Mouse (Mus musculus) heart, postnatal 10 days (tissue): Measurements from ENCODE around the gene Mycbp2. TPM values are rescaled to one million over a fixed set of nuclear protein-coding genes. Genes with fewer than 3 reads are reported as not detected.

Experiments
- DNase-seq, 2 experiments: peaks; one replicate each; pipeline ENCODE4 v3.0.0; 2021
- intact Hi-C: fragments of 180-260 bp; cut with DNase I; formaldehyde crosslinking; loops from one replicate; pipeline ENCODE4 v1.15.1; 2025
- total RNA-seq, 2 experiments: library from RNA; stranded (reverse); gene quantifications; 2 replicates each; pipeline ENCODE4 v1.2.3; 2021

The Mycbp2 gene
- total RNA-seq, result 10 to 100 TPM; 32.6 to 35.3 TPM

DNA sequence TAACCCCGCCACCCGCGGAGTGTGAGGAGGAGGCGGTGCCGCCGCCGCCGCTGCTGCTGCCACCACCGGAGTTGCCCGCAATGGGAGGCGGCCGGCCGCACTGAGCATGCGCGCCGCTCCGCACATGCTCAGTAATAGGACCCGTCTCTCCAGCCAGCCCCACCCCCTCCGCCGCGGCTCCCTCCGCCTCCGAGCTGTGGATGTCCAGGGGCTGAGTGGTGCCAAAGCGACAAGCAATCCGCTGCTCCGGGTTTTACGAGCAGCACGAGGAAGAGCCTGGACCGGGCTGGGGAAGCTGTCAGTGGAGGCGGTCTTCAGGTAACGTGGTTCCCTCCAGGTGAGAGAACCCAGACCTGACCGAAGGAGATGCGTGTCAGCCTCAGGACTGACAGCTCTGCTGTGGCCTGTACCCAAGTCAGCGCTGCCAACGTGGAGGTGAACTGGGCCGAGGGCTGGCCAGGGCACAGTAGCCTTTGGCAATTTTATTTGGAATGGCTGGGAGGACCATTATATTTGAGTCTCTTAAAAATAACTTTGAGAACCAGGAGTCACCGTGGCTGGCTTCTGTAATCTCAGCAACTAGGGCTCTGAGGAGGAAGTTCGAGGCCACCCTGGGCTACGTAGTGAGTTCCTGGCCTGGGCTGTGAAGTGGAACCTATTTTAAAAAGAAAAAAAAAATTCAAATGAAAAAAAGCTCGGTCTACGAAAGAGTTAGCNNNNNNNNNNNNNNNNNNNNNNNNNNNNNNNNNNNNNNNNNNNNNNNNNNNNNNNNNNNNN, at the start of gene Mycbp2:
Gene Mycbp2 (minus strand): TSS at position 86 of the 777 bp plus-strand sequence.
- DNase-seq, result peak; percentile 98 to 99
- intact Hi-C loops, result loop anchor here (5.0 kb wide), 1 partner anchor 250 kb away; the partner anchor contains the start of gene Fbxl3

DNA sequence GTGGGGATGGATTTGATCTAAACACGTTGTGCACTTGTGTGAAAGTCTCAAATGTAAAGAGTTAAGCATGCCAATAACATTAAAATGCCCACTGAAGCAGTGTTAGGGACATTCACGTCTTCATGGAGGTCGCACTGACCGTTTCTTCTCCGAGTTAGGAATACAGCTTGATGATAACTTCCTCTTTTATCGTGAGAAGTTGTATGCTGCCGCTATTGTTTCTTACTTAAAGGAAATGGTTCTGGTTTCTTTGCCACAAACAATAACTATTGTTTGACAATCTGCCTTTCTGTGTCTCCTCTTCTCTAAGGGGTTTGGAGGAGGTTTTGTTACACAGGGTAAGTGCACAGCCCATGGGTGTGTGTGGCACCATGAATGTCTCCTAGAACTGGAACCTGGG, 45.8 kb upstream of the Mycbp2 start:
- DNase-seq, result no peak
- intact Hi-C loops, result no loop called here

DNA sequence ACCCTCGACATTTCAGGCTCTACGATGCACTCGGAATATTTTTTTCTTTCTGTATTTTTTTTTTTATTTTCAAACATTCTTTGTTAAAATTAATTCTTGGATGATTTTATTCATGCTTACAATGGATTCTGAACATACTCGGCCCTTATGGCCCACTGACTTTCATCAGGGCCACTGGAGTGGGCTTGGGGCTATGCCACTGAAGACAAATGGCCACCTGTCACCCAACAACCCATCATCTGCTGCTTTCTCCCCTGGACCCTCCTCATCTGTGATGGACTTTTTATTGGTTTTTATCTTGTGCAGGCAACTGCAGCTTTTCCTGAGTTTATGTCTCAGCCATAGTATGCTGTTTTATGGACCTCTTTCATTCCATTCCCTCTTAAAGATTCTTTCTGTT, 40.8 kb upstream of the Mycbp2 start:
- intact Hi-C loops, result no loop called here
- no peak for DNase-seq

DNA sequence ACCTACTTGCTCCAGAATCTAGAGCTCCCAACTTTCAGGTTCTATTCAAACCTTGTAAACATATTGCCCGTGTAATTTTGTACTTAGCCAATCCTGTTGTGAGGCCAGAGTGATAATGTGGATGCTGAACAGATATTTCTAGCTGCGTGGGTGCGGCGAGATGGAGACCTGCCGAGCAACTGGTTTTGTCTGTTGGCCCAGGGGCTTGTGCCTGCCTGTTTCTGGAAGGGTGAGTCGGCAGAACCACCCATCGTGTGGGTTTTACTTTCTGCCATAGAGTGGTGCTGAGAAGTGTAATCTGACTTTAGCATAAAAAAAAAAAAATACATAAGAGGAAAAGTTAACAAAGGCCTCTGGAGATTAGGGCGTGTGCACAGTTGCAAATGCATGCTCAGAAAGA, 40.3 kb upstream of the Mycbp2 start:
- DNase-seq, result no peak
- intact Hi-C loops, result no loop called here

GRCm38 (mm10) chr14:103385084-103385610, 38.5 kb upstream of the Mycbp2 start:
- no peak for DNase-seq
- intact Hi-C loops, result no loop called here

- DNase-seq, result no peak
- intact Hi-C loops, result no loop called here
Observed at GRCm38 (mm10) chr14:103378703-103379102, 32.1 kb upstream of the Mycbp2 start.

- intact Hi-C loops, result no loop called here
- no peak for DNase-seq
Observed at GRCm38 (mm10) chr14:103376765-103377164, 30.2 kb upstream of the Mycbp2 start.

- no peak for DNase-seq
- intact Hi-C loops, result no loop called here
Observed at GRCm38 (mm10) chr14:103375523-103375922, 28.9 kb upstream of the Mycbp2 start.

GRCm38 (mm10) chr14:103363199-103363598, 16.6 kb upstream of the Mycbp2 start:
- intact Hi-C loops, result no loop called here
- DNase-seq, result no peak

DNA sequence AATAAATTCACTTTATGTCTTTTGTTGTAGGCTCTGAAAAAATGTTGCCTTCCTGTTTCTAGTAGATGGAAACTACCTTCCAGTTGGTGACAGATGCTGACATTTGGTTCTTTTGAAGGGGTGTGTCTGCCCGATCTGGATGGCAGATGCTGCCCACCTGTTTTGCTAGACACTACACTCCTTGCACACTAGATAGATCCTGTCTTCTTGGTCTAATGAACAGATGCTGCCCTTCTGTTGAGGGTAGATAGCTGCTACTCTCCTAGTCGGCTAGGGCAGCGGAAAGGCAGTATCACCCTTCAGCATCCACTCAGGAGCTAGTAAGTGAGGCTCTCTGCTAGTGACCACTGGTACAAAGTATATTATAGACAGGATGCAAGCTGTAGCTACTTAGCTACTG, 9.5 kb upstream of the Mycbp2 start:
- no peak for DNase-seq
- intact Hi-C loops, result no loop called here

DNA sequence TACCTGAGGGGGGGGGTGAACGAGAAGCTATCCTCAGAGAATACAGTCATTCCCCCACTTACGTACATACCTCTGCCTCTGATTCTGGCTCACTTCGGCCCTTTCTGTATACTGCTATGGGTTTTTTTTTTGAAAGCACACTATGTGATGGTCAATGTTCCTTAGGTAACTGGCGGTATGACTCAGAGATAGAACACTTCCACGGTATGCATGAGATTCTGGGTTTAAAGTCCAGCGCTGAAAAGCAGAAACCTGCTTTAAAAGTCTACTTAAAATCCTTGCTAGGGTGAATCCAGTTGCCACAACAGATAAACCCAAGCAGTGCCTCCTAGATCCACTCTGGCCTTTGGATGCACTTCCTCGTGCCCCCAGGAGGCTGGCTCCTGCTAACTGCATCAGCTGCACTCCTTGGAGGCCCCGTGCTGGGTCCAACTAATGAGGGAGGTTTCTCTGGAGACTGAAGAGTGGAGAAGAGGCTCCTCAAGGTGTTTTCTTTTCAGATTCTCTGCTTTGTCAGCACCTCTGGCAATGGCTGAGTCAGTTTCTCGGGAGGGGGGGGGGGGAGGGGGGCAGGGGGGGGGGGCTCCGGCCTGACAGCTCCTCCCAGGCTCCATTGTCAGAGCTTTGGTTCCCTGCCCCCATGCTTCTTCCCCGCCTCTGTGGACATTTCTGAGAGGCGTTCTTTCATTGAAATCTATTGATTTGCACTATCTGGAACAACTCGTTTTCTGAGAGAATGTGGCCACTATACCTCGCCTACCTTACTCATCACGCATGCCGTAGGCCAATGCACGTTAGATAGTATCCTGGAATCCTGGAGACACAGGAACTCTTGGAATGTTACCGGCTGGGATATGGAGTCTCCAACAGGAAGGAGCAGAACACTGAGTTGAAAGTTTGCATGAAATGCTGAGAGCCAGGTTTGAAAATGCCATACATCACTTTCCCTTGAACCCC, 8.1 kb upstream of the Mycbp2 start:
- intact Hi-C loops, result no loop called here

GRCm38 (mm10) chr14:103345858-103346728, 521 bp downstream of the Mycbp2 start:
- intact Hi-C loops, result loop anchor here (5.0 kb wide), 1 partner anchor 249 kb away; the partner anchor contains the start of gene Fbxl3
- DNase-seq, result peak; percentile 29 to 67

More for the DNA sequence above, 8.1 kb upstream of the Mycbp2 start:
- no peak for DNase-seq

DNA sequence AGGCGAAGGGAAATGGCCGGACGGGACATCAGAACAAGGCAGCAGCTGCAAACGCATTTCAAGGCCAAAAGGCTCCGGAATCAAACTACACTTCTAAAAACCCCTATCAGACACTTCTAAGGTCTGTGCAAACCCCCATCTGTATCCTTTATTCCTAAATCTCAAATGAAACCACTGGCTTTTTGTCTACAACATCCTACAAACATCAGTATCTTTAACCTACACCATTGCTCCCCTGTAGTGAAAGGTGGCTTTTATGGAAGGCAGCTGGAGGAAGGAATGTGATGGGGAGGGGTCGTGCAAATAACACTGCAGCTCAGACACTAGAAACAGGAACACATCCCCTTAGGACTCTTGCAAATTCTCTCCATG, 1.1 kb downstream of the Mycbp2 start:
- peak; percentile 16 to 20 for DNase-seq
- intact Hi-C loops, result loop anchor here (5.0 kb wide), 1 partner anchor 248 kb away; the partner anchor contains the start of gene Fbxl3

DNA sequence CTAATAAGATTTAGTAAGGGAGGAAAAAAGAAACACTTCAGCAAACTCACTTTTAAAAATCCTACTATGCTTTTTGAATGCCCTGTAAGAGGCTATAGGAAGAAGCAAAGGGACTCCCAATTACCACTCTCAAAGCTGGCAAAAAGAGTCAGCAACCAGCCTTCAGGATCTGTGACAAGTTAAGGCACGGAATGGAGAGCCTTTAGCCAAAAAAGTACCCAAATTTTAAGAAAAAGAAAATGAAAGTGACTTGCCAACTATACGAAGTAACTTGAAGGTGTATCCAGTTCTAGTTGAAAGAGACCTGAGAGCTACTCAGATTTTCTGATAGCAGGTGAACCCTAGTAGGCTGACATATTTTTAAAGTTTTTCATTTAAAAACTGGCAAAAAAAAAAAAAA, 1.6 kb downstream of the Mycbp2 start:
- DNase-seq, result no peak
- intact Hi-C loops, result loop anchor here (5.0 kb wide), 1 partner anchor 248 kb away; the partner anchor contains the start of gene Fbxl3

- DNase-seq, result no peak
- intact Hi-C loops, result no loop called here
Observed at GRCm38 (mm10) chr14:103343791-103344190, 2.8 kb downstream of the Mycbp2 start.

- intact Hi-C loops, result no loop called here
- DNase-seq, result no peak
Observed at GRCm38 (mm10) chr14:103341385-103342294, 5.0 kb downstream of the Mycbp2 start.

- intact Hi-C loops, result no loop called here
- DNase-seq, result no peak
Observed at GRCm38 (mm10) chr14:103312926-103313325, 33.7 kb downstream of the Mycbp2 start.

DNA sequence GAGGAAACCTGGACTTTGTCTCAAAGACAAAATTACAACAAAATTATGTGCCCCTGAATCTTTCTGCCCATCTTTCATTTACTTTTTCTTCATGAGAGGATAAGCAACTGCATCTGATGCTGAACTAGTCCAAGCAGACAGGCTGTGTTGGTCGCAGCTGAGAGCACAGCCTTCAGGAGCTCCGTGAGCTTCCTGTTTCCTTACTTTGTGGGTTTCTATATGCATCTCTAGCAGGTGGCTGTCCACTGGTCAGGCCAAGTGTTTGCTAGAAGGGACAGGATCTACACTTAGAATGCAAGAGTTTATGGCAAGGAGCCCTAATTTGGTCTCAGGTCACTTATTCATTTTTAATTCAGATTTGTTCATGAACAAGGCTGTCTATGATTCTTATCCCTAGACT, 50.4 kb downstream of the Mycbp2 start:
- intact Hi-C loops, result no loop called here
- DNase-seq, result no peak

DNA sequence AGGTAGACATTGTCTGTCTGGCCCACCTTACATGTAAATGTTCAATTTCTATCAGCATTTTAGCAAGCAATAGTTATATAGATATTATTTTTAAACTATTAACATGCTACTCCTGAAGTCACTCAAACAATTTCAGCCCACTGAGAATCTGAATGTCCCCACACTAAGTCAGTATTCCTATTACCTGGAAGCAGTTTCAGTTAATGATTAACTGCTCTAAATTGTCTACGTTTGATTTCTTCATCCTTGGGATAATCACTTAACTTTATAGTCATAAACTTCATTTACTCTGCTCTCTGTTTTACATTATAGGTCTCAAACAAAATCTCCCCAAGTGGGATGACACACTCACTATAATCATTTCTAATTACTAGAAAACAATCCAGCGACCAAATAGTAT, 60.0 kb downstream of the Mycbp2 start:
- no peak for DNase-seq
- intact Hi-C loops, result no loop called here
